Mouse (Mus musculus): ENCODE measurements around the gene Pde4dip. TPM values are rescaled to one million over a fixed set of nuclear protein-coding genes. Genes with fewer than 3 reads are reported as not detected.

Pde4dip gene
- polyA plus RNA-seq, 1 experiment from 2014 or later = 23.3 TPM

DNA sequence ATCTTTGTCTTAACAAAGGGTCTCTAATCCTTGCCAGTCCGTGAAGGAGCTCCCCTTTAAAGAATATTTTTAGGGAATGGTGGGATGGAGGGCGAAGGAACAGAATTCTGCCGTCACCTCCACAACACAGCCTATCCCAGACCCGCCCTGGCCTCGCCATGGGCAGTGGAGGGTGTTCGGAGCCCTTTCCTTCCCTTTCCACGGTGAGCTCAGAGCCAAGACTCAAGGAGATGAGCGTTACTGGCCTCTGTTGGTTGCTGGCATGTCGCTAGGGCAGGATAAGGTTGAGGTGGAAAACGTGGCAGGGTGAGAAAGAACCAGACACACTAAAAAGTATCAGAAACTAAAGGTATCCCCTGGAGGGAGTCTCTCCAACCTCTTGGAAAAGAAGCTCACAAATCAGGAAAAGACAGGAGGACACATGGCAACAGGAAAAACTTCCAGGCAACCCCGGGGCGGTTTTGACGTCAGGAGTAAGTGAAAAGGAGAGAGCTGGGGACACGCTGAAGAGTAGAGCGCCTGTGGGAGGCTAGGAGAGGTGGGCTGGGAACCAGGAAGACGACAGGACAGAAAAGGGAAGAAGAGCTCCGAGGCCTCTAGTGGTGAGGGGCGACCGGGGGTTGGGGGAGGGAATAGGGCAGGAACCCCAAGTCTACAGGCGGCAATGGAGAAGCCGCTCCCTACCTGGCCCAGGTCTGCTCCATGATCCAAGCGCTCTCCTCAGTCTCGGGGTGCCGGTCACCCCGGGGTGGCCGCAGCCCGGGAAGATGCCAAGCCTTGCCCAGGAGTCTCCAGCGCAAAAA lies 21.1 kb downstream of the Pde4dip start:
- DNase-seq (ENCODE audit: low spot score) = peak; percentile 36
- peak; percentile 39; the same call in 1 of the 2 replicates for ATAC-seq (ENCODE audit: insufficient number of reproducible peaks, low FRiP score, low TSS enrichment, low read depth)
- WGBS = 2% methylated on average over 28 of the region's 28 CpGs
- Histone ChIP-seq H3K4me3 (ENCODE audit: low read depth, low read length) (peak overlapping the region; percentile 35), H3K9ac (ENCODE audit: low read length) (peak overlapping the region; percentile 31; the same call in 1 of the 2 replicates), H3K9me3 (ENCODE audit: control insufficient read depth, low read length) (no peaks in the 10 kb centered on the region), H3K27me3 (ENCODE audit: control insufficient read depth, insufficient read depth, low read length) (peaks cover 20% of the 10 kb centered on the region), H3K27ac (replicated peaks; ENCODE audit: low read depth, low read length) (no peak overlapping the region), H3K36me3 (ENCODE audit: control insufficient read depth, insufficient read depth, low read length) (no peaks in the 10 kb centered on the region), H3K4me2 (ENCODE audit: low read depth, severe bottlenecking) (peak overlapping the region; percentile 84), H3K4me1 (ENCODE audit: control insufficient read depth, insufficient read depth, low read length) (peaks cover 5% of the 10 kb centered on the region; the same call in 1 of the 2 replicates)

DNA sequence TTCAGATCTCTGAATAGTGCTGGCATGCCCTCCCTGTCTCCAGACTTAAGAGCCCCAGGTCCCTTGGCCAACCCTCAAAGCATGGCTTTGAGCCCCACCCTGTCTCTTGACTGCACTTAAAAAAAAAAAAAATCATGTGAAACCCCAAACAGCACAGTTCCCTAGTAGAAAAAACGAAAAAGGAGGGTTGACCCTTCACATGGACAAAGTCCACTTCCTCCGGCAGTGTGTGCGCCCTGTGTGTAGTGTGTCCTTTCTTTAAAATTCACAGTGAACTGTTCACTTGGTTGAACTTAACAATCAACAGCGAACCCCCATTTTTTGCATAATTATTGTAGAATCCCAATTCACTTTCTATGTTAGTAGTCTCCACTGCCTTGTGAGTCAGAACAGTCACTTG lies 21.8 kb downstream of the Pde4dip start:
- no peak overlapping the region for H3K4me2 ChIP-seq (ENCODE audit: low read depth, severe bottlenecking)
- 64% methylated on average over 4 of the region's 4 CpGs for WGBS
- ATAC-seq (ENCODE audit: insufficient number of reproducible peaks, low FRiP score, low TSS enrichment, low read depth) (no peak), DNase-seq (ENCODE audit: low spot score) (no peak)
- no peak overlapping the region for H3K9ac ChIP-seq (ENCODE audit: low read length)
- H3K9me3 ChIP-seq (ENCODE audit: control insufficient read depth, low read length) = no peaks in the 10 kb centered on the region
- no peaks in the 10 kb centered on the region for H3K36me3 ChIP-seq (ENCODE audit: control insufficient read depth, insufficient read depth, low read length)
- H3K4me1 ChIP-seq (ENCODE audit: control insufficient read depth, insufficient read depth, low read length) = peaks cover 5% of the 10 kb centered on the region; the same call in 1 of the 2 replicates
- no peak overlapping the region for H3K27ac ChIP-seq (replicated peaks; ENCODE audit: low read depth, low read length)
- H3K27me3 ChIP-seq (ENCODE audit: control insufficient read depth, insufficient read depth, low read length) = peaks cover 20% of the 10 kb centered on the region
- H3K4me3 ChIP-seq (ENCODE audit: low read depth, low read length) = no peak overlapping the region

DNA sequence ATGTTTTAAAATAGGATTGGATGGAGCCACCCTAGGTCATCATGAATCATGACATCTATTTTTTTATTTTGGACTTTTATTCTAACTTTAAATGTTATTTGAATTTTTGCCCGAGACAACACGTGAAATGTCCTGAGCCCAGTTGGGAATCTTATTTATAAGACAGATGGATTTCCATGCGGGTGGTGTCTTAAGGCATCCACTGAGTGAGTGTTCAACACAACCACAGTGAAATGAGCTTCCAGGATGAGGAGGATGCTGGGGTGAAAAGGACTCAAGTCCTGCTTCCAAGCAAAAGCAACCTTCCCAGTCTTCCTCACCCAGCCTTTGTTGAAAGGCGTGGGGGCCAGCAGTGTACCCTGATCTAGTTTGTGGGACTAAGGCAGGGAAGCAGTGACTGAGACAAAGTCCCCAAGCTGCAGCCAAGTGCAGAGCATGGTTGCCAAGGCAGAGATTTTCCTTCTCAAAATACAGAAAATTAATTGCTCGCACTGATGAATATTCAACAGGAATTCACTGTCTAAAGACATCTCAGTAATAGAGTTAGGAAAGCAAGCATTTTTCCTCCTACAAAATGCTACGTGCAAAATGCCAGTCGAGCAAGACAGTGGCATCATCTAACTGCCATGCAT lies 27.6 kb downstream of the Pde4dip start:
- no peak overlapping the region for H3K9ac ChIP-seq (ENCODE audit: low read length)
- no peaks in the 10 kb centered on the region for H3K4me1 ChIP-seq (ENCODE audit: control insufficient read depth, insufficient read depth, low read length)
- H3K27ac ChIP-seq (replicated peaks; ENCODE audit: low read depth, low read length) = no peak overlapping the region
- H3K4me3 ChIP-seq (ENCODE audit: low read depth, low read length) = no peak overlapping the region
- H3K4me2 ChIP-seq (ENCODE audit: low read depth, severe bottlenecking) = no peak overlapping the region
- H3K9me3 ChIP-seq (ENCODE audit: control insufficient read depth, low read length) = no peaks in the 10 kb centered on the region
- ATAC-seq (ENCODE audit: insufficient number of reproducible peaks, low FRiP score, low TSS enrichment, low read depth) (no peak), DNase-seq (ENCODE audit: low spot score) (no peak)
- H3K27me3 ChIP-seq (ENCODE audit: control insufficient read depth, insufficient read depth, low read length) = no peaks in the 10 kb centered on the region
- H3K36me3 ChIP-seq (ENCODE audit: control insufficient read depth, insufficient read depth, low read length) = no peaks in the 10 kb centered on the region
- 90% methylated on average over 7 of the region's 7 CpGs for WGBS

DNA sequence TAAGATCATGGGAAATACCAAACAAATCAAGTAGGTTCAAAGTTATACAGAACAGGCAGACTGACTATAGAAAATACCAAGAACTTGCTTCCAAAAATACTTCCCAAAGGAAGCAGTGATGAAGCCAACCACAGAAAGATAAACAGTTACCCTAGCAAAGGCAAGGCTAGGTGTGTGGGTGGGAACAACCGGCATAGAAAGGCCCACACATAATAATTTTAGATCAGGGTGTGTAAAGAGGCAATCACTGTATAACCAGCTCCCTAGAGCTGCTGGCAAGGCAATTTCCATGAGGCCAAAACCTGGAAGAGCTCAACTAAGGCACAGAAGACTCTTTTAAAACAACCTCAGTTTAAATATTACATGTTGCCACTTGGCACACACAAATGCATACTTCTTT lies 29.1 kb downstream of the Pde4dip start:
- Histone ChIP-seq H3K27me3 (ENCODE audit: control insufficient read depth, insufficient read depth, low read length) (no peaks in the 10 kb centered on the region), H3K36me3 (ENCODE audit: control insufficient read depth, insufficient read depth, low read length) (no peaks in the 10 kb centered on the region), H3K9ac (ENCODE audit: low read length) (no peak overlapping the region), H3K27ac (replicated peaks; ENCODE audit: low read depth, low read length) (no peak overlapping the region), H3K4me1 (ENCODE audit: control insufficient read depth, insufficient read depth, low read length) (no peaks in the 10 kb centered on the region), H3K4me3 (ENCODE audit: low read depth, low read length) (no peak overlapping the region), H3K9me3 (ENCODE audit: control insufficient read depth, low read length) (no peaks in the 10 kb centered on the region), H3K4me2 (ENCODE audit: low read depth, severe bottlenecking) (no peak overlapping the region)
- ATAC-seq (ENCODE audit: insufficient number of reproducible peaks, low FRiP score, low TSS enrichment, low read depth) = no peak
- 74% methylated on average over 1 of the region's 1 CpGs for WGBS
- no peak for DNase-seq (ENCODE audit: low spot score)

DNA sequence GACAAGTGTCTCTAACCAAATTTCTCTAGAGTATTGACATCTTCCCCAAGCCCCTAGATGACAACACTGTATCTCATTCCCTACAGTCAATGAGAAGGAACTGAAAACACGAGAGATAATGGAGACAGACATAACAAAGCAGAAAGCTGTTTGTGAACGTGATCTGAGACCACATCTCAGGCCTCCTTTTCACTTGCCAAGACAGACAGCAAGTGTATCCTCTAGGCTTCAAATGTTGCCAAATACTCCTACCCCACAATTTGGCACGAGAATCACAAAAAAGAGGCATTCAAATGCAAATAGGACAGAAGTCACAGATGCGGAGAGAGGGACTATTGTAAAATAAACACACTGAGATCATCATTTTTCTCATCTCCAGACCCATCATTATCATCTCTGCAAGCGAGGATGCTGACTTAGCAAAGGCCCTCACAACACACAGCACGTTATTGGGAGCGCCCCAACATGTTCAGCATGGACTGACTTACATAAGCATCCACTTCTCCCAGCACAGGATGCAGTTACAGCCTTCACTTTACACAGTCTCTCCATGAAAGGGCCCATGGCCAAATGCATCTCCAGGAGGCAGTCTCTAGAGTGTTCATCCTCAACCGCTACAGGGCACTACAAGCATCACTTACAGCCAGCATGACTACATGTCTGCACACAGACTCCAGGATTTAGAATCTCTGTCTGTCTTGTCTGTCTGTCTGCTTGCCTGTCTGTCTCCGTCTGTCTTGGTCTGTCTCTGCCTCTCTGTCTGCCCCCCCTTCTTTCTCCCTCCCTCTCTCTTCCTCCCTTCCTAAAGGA lies 33.7 kb downstream of the Pde4dip start:
- WGBS = 82% methylated on average over 9 of the region's 9 CpGs
- no peak overlapping the region for H3K4me3 ChIP-seq (ENCODE audit: low read depth, low read length)
- no peak overlapping the region for H3K9ac ChIP-seq (ENCODE audit: low read length)
- no peak overlapping the region for H3K4me2 ChIP-seq (ENCODE audit: low read depth, severe bottlenecking)
- H3K27ac ChIP-seq (replicated peaks; ENCODE audit: low read depth, low read length) = no peak overlapping the region
- H3K36me3 ChIP-seq (ENCODE audit: control insufficient read depth, insufficient read depth, low read length) = no peaks in the 10 kb centered on the region
- no peaks in the 10 kb centered on the region for H3K27me3 ChIP-seq (ENCODE audit: control insufficient read depth, insufficient read depth, low read length)
- no peaks in the 10 kb centered on the region for H3K9me3 ChIP-seq (ENCODE audit: control insufficient read depth, low read length)
- no peaks in the 10 kb centered on the region for H3K4me1 ChIP-seq (ENCODE audit: control insufficient read depth, insufficient read depth, low read length)
- no peak for ATAC-seq (ENCODE audit: insufficient number of reproducible peaks, low FRiP score, low TSS enrichment, low read depth)
- DNase-seq (ENCODE audit: low spot score) = no peak

DNA sequence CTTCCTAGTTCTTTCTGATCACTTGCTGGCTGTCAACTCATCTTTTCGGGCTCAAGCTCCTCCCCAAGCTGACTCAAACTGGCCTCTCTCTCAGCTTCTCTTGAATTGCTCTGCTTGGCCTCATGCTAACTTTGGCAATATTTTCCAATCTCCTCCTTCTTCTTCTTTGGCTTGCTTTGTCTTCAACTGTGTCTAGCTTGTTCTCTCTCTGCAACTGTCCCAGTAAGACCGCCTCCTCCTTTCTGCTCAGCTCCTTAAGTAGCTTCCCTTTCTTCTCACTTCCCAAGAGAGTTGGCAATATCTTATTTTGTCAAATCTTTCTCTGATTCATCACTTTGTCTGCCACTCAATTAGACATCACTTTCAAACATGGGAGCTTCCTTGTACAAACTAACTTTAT lies 36.7 kb downstream of the Pde4dip start:
- ATAC-seq (ENCODE audit: insufficient number of reproducible peaks, low FRiP score, low TSS enrichment, low read depth) (no peak), DNase-seq (ENCODE audit: low spot score) (no peak)
- Histone ChIP-seq H3K9ac (ENCODE audit: low read length) (no peak overlapping the region), H3K9me3 (ENCODE audit: control insufficient read depth, low read length) (no peaks in the 10 kb centered on the region), H3K27me3 (ENCODE audit: control insufficient read depth, insufficient read depth, low read length) (no peaks in the 10 kb centered on the region), H3K4me1 (ENCODE audit: control insufficient read depth, insufficient read depth, low read length) (no peaks in the 10 kb centered on the region), H3K4me2 (ENCODE audit: low read depth, severe bottlenecking) (no peak overlapping the region), H3K27ac (replicated peaks; ENCODE audit: low read depth, low read length) (no peak overlapping the region), H3K36me3 (ENCODE audit: control insufficient read depth, insufficient read depth, low read length) (no peaks in the 10 kb centered on the region), H3K4me3 (ENCODE audit: low read depth, low read length) (no peak overlapping the region)
- 89% methylated on average over 2 of the region's 2 CpGs for WGBS

DNA sequence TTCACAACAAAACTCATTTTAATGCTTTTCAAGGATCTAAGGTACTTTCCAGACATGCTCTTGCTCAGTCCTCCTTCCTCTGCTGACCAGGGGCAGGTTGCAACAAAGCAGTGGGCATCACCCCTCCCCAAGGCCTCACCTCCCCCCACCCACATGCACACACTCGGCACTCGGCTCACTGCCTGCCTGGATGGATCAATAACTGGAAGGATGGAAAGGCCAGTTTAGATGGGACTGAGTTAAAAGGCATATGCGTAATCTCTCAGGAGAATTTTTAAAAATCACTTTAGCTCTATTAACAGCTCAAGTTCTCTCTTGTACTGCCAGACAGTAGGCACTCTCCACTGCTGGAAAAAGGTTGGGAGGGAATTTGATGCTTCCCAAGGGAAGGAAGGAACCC lies 40.9 kb downstream of the Pde4dip start:
- 84% methylated on average over 3 of the region's 3 CpGs for WGBS
- ATAC-seq (ENCODE audit: insufficient number of reproducible peaks, low FRiP score, low TSS enrichment, low read depth) = no peak
- Histone ChIP-seq H3K4me1 (ENCODE audit: control insufficient read depth, insufficient read depth, low read length) (no peaks in the 10 kb centered on the region), H3K4me2 (ENCODE audit: low read depth, severe bottlenecking) (no peak overlapping the region), H3K36me3 (ENCODE audit: control insufficient read depth, insufficient read depth, low read length) (no peaks in the 10 kb centered on the region), H3K4me3 (ENCODE audit: low read depth, low read length) (no peak overlapping the region), H3K27me3 (ENCODE audit: control insufficient read depth, insufficient read depth, low read length) (no peaks in the 10 kb centered on the region), H3K27ac (replicated peaks; ENCODE audit: low read depth, low read length) (no peak overlapping the region), H3K9ac (ENCODE audit: low read length) (no peak overlapping the region), H3K9me3 (ENCODE audit: control insufficient read depth, low read length) (no peaks in the 10 kb centered on the region)
- no peak for DNase-seq (ENCODE audit: low spot score)

DNA sequence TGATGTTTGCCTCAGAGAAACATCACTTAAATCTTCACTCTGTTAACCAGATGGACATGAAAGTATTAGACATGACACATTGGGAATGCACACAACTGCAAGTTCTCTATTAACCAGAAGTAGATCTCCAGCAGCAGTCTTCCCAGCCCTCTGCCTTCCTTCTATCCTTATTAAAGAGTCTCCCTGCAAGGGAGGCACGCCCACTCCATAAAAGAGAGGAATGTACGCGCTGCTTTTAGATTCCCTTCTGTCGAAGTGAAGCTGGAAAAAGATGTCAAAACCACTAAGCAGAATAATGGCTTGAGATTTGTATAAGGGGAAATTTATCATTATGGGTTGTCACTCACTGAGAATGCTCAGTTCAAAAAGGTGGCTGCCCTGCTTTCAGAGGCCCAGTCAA lies 42.1 kb downstream of the Pde4dip start:
- no peaks in the 10 kb centered on the region for H3K27me3 ChIP-seq (ENCODE audit: control insufficient read depth, insufficient read depth, low read length)
- H3K27ac ChIP-seq (replicated peaks; ENCODE audit: low read depth, low read length) = no peak overlapping the region
- 74% methylated on average over 4 of the region's 4 CpGs for WGBS
- no peak overlapping the region for H3K9ac ChIP-seq (ENCODE audit: low read length)
- no peaks in the 10 kb centered on the region for H3K9me3 ChIP-seq (ENCODE audit: control insufficient read depth, low read length)
- H3K4me1 ChIP-seq (ENCODE audit: control insufficient read depth, insufficient read depth, low read length) = no peaks in the 10 kb centered on the region
- H3K36me3 ChIP-seq (ENCODE audit: control insufficient read depth, insufficient read depth, low read length) = no peaks in the 10 kb centered on the region
- no peak overlapping the region for H3K4me2 ChIP-seq (ENCODE audit: low read depth, severe bottlenecking)
- no peak overlapping the region for H3K4me3 ChIP-seq (ENCODE audit: low read depth, low read length)
- no peak for ATAC-seq (ENCODE audit: insufficient number of reproducible peaks, low FRiP score, low TSS enrichment, low read depth)
- no peak for DNase-seq (ENCODE audit: low spot score)
